Mouse (Mus musculus): ENCODE measurements around the gene Elovl2.
"Not testable (repeated sequence)": the region's sequence is repeated elsewhere in the genome, so short reads cannot be mapped to it uniquely, and the experiment has no call there.

Gene Elovl2

GRCm38 (mm10) chr13:41233241-41233640 lies 13.0 kb upstream of the Elovl2 start:
- DNase-seq: no peak

DNA sequence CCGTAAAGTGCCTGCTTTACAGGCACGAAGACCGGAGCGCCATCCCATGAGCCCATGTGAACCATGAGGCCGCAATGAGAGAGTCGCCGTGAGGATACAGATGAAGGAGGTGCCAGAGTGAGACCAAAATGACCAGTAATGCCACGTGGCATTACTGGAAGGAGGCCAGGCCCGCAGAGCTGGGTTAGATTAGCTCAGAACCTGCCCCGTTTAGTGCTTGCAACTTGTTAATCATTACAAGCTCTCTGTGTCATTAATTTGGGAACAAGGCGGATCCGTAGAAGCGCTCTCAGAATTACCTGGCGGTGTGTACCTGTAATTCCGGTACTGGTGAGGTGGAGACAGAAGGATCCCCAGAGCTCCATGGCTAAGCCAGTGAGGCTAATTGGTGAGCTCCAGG lies 12.0 kb upstream of the Elovl2 start:
- DNase-seq: no peak

GRCm38 (mm10) chr13:41231389-41231983 lies 11.3 kb upstream of the Elovl2 start:
- DNase-seq: peak; percentile 52

GRCm38 (mm10) chr13:41230256-41230655 lies 10.1 kb upstream of the Elovl2 start:
- DNase-seq: no peak

DNA sequence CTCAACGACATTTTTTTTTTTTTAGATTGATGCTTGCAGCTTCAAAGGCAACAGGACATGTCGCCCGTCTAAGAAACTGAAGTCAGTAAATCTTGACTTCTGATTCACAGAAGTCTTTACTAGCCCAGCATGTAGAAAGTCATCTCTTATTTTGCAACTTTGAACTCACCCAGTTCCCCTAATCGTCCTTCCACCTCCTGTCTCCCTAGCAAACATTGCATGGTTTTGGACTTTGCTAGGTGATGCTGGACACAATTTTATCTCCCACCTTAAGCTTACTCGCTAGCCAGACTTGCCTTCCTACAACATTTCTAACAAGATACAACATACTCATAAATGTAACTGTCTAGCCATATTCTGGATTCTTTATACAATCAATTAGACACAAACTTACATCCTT lies 7.9 kb upstream of the Elovl2 start:
- no peak for DNase-seq

DNA sequence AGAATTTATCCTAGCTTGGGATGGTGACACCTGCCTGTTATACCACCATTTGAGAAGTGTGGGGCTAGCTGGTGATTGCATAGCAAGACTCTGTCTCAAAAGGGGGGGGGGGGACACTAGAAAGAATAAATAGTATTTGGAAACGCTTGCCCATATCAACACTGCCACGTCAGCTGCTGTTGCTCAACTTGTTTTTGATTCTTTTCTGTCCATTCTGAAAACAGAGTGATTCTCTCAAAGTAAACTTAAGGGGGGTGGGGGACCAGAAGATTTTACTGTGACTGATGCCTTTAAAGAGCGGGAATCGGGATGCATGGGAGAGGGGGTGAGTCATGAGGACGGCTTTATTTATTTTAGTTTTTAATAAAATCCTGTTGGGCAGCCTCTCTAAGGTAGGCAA lies 6.3 kb upstream of the Elovl2 start:
- DNase-seq: no peak

DNA sequence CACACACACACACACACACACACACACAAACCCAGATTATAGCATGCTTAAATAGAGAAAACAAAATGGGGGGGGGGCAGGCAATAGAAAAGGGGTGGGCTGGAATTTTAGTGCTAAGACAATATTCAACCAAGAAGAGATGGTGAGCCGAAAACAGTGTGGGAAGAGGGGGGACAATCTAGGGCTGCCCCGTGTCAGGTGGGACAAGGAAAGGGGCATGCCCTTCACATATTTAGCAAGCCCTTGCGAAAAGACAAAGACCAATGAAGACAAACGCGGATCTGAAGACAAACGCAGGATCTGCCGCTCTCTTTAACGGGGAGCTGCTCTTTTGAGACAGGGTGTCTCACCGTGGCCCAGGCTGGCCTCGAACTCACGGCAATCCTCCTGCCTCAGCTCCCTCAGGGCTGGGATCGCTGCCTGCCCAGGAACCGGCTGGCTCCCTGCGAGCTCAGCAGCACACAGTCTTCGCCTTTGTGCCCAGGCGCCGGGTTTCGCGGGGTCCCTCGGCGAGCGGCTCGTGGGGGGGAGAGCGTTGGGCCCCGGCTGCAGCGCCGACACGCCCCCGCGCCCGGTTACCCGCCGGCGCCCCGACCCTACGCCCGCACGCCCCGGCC lies 410 bp downstream of the Elovl2 start:
- DNase-seq: no peak

DNA sequence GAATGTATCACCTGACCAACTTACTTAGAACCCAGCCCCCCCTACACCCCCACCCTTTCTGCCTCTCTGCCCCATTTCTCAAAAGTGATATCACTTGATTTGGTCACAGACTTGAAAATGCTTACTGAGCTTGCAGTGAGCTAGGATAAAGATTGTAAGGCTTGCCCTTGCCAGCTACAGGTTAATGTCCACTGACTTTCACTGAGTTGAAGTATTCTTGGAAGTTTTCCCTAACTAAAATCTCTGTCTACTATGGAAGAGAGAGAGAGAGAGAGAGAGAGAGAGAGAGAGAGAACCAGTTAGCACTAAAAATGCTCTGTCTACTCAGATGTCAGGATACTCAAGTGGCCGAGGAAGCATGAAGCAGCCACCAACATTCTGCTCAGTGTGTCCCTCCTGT lies 1.1 kb downstream of the Elovl2 start:
- DNase-seq: no peak

DNA sequence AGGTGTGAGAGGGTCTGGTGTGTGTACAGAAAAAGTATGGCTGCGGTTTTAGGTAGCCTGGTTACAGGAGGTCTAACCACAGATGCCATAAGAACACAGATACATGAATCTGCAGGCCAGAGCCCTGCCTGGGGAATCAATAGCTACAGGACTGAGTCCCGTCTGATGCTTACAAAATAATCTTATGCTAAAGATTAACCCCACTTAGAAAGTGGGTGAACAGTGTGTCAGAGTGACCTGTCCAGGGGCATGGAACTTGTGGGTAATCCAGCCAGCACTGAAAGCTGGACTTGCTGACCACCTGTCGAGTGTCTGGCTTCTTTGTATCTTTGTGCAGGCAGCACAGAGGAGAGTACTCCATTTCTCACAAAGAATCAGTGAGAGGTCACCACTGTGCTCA lies 4.0 kb downstream of the Elovl2 start:
- DNase-seq: no peak

DNA sequence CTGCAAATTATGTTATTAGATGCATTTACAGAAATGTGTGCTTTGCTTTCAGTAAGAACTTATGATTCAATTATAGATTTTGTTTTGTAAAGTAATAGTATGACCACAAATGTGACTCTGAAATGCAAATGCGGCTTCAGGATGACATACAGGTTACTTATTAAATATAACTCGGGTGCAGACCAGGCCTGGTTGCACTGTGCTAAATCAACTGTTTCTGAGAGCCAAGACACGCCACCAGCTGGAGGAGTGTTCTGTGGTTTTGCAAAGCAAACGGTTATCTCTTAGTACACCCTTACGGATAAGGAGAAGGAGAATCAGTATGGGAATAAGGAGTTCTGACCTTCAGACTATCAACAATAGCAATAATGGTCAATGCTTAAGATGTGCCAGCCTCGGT lies 4.5 kb downstream of the Elovl2 start:
- no peak for DNase-seq

DNA sequence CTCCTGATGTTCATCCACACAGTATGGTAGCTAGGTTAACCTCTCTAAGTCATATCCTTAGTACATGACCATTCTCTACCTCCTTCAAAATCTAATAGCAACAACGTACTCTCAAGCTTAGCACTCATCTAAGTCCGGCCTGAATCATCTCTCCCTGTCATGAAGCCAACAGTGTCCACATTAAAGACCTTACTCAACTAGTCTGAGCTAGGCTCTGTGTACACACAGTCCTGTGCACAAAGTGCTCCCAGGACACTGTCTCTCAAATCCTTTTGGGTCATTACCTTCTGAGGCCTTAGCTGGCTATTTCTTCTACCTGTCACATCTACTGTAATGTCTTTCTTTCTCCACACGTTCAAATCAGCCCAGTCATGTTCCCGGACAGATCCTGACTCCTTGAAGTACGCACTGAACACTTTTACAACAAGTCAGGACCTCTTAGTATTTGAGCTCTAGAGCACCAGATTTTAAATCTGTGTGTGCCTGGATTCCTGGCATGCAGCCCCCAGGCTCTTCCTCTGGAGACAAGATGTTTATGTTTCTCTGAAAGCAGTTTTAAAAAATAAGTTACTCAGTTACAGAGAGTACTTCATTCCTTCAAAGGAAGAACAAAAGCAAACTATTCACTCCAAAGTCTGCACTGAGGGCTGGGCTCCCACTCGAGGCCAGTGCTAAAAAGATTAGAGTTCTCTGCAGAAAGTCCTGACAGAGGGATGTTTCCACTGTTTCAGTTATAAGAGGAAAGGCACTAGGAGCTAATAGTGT lies 7.5 kb downstream of the Elovl2 start:
- no peak for DNase-seq

- DNase-seq: no peak
These were observed 8.9 kb downstream of the Elovl2 start for GRCm38 (mm10) chr13:41211276-41211675.

DNA sequence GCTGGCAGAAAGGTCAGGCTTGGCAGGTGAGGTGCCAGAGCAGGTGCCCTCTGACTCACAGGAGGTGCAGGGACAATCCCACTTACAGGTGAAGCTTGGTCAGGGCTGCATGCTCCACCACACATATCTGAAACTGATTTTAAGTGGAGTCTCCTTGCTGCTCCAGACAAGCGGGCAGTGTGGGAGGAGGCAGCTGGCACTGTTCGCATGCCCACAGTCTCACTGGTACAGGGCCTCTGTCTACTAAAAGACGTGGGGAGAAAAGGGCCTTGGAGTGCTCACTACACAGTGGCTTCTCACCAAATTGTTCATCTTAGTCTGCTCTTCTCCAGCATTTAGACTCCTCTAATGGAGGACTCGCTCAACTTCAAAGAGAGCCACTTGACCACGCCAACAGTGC lies 14.0 kb downstream of the Elovl2 start:
- DNase-seq: peak; percentile 34

GRCm38 (mm10) chr13:41205568-41205967 lies 14.6 kb downstream of the Elovl2 start:
- DNase-seq: not testable (repeated sequence)

- no peak for DNase-seq
These were observed 16.5 kb downstream of the Elovl2 start for GRCm38 (mm10) chr13:41203691-41204090.

GRCm38 (mm10) chr13:41203289-41203688 lies 16.9 kb downstream of the Elovl2 start:
- DNase-seq: no peak

GRCm38 (mm10) chr13:41200861-41201260 lies 19.3 kb downstream of the Elovl2 start:
- no peak for DNase-seq

- no peak for DNase-seq
These were observed 24.4 kb downstream of the Elovl2 start for GRCm38 (mm10) chr13:41195640-41196333.

- no peak for DNase-seq
These were observed 32.3 kb downstream of the Elovl2 start for GRCm38 (mm10) chr13:41187886-41188285.

GRCm38 (mm10) chr13:41158426-41158825 lies 61.8 kb downstream of the Elovl2 start:
- no peak for DNase-seq

DNA sequence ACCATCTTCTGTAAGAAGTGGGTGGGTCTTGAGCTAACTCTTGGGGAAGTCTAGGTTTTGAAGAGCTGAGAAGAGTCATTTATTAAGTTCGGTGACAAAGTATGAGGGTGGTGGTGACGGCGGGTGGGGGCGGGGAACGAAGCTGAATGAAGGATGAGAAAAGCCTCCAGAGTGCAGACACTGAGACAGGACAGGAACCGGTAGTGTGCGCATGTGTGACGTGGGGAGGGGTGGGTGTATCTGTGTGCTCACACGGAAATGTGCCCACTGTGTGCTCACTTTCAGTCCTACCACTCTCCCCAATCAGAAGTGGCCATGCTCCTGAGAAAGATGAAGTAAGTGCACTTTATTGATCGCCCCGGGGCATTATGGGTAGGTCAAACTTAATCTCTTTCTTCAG lies 67.1 kb downstream of the Elovl2 start:
- DNase-seq: no peak

DNA sequence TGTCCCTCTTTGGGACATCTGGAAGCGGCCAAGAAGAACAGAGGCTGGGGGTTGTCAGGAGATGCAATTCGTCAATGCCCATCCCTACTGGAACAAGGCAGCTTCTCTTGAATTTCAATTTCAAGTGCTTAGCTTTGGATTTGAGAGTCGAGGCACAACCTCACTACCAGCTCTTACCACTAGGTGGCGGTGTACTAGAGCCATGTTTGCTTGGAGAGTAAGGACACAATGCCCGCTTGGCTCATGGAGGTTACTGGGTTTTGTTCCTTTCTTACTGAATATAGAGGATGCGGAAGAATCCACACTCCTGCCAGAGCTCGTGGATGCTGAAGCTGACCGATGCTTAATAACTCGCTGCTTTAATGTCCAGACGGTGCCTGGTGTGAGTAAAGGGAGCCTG lies 73.9 kb downstream of the Elovl2 start:
- peak; percentile 61 for DNase-seq

GRCm38 (mm10) chr13:41145433-41145970 lies 74.7 kb downstream of the Elovl2 start:
- no peak for DNase-seq

Measured in right cerebral cortex, postnatal 14 days (tissue).